Mouse (Mus musculus): ENCODE data around the gene Zzef1.

GRCm38 (mm10) chr11:72795149-72795454, 924 bp upstream of the Zzef1 start:
- TF ChIP-seq CTCF (IDR thresholded peaks at IDR 0.05; ENCODE audit: control insufficient read depth, insufficient read depth, insufficient read length) (no peak), USF1 (IDR thresholded peaks at IDR 0.05; ENCODE audit: low read depth) (no peak), MYOG (IDR thresholded peaks at IDR 0.05; ENCODE audit: control insufficient read depth, extremely low read depth, insufficient read length) (no peak)

All from C2C12 (cell line).